Mouse (Mus musculus) thymus, adult 2 months (tissue): ENCODE results near the gene Gm17455.

Experiments used
- CTCF ChIP-seq: fragments of 200-500 bp; IDR thresholded peaks from 2 replicates; pipeline ENCODE4 v1.5.1; 2012; ENCODE audit warnings: mild to moderate bottlenecking, control low read depth, low read length, moderate library complexity, borderline replicate concordance; ENCODE audit not compliant: control insufficient read depth, poor library complexity, insufficient read depth; ENCODE audit errors: extremely low read depth
- POLR2A ChIP-seq: fragments of 200-500 bp; IDR thresholded peaks from 2 replicates; pipeline ENCODE4 v1.6.1; 2012; ENCODE audit warnings: mild to moderate bottlenecking, low read length, control low read depth, moderate library complexity; ENCODE audit not compliant: control insufficient read depth, poor library complexity, insufficient read depth; ENCODE audit errors: extremely low read depth

GRCm38 (mm10) chr10:60379419-60379957 lies 20.0 kb upstream of the Gm17455 start:
- TF ChIP-seq CTCF (no peak), POLR2A (no peak)
